Mouse (Mus musculus) embryonic facial prominence, embryonic 12.5 days (tissue): ENCODE data around the gene Ift22. TPM values are rescaled to one million over a fixed set of nuclear protein-coding genes. Genes with fewer than 3 reads are reported as not detected.

Experiments
- ATAC-seq: fragments of 200-750 bp; cut with Nextera tagmentation; 2 replicates; pipeline ENCODE4 v1.8.0; 2017; ENCODE audit not compliant: insufficient number of reproducible peaks, insufficient read depth, low FRiP score, low TSS enrichment
- H3K27ac ChIP-seq: fragments of 300-500 bp; sonication (generic); 2 replicates; pipeline ENCODE4 v1.5.1; 2016; ENCODE audit warnings: mild to moderate bottlenecking
- H3K27me3 ChIP-seq: fragments of 300-500 bp; sonication (generic); 2 replicates; pipeline ENCODE4 v1.6.1; 2016; ENCODE audit warnings: mild to moderate bottlenecking, moderate library complexity
- H3K36me3 ChIP-seq: fragments of 300-500 bp; sonication (generic); 2 replicates; pipeline ENCODE4 v1.6.1; 2016; ENCODE audit warnings: mild to moderate bottlenecking
- H3K4me1 ChIP-seq: fragments of 300-500 bp; sonication (generic); 2 replicates; pipeline ENCODE4 v1.6.1; 2016
- H3K4me2 ChIP-seq: fragments of 300-500 bp; sonication (generic); replicated peaks from 2 replicates; pipeline ENCODE4 v1.6.1; 2016; ENCODE audit warnings: mild to moderate bottlenecking, moderate library complexity
- H3K4me3 ChIP-seq: fragments of 300-500 bp; sonication (generic); 2 replicates; pipeline ENCODE4 v1.5.1; 2016; ENCODE audit warnings: mild to moderate bottlenecking
- H3K9ac ChIP-seq: fragments of 300-500 bp; sonication (generic); 2 replicates; pipeline ENCODE4 v1.6.1; 2016; ENCODE audit warnings: mild to moderate bottlenecking, moderate library complexity
- H3K9me3 ChIP-seq: fragments of 300-500 bp; sonication (generic); 2 replicates; pipeline ENCODE4 v1.6.1; 2016; ENCODE audit warnings: mild to moderate bottlenecking, moderate library complexity
- WGBS: fragments of 180-500 bp; shearing (Covaris S2); methylation state at CpG from one replicate; pipeline ENCODE4 v1.1.7; 2016; 5-methylcytosine and 5-hydroxymethylcytosine counted together
- polyA plus RNA-seq: library from polyadenylated mRNA; unstranded; fragments of >200 nt; fragmentation: Nextera tagmentation; extraction: Ambion mirVana; gene quantifications from 2 replicates; pipeline ENCODE4 v1.2.1, GENCODE M21; 2016

Gene Ift22
- polyA plus RNA-seq, 1 experiment from 2014 or later, result 70.2 TPM

DNA sequence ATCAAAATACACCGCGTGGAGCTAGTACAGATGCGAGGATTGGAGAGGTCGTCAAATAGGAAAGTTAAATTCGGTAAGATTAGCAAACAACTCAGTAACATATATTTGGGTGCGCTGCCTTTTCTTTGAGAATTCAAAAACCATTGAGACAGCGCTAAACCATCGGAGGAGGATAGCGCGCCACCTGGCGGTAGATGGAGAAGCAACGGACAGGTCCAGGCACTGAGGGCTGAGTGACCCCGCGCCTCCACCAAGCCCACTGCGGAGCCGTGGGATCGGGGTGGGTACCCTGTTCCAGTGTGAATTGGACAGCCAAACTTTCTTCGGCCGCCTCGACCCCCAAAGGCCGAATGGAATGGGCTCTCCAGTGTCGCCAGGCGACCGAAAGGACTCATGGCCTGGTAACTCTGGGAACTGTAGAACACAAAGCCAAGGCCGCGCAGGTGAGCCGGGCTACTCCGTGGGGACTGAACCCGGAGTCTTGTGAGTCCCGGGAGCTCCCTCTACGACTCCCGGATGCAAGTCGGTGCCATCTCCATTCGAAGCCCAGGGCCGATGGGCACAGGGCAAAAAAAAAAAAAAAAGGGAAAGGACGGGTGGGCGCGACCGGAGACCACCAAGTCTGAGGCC is 26.5 kb upstream of the Ift22 start:
- no peak; the same call in 1 of the 2 replicates for ATAC-seq

DNA sequence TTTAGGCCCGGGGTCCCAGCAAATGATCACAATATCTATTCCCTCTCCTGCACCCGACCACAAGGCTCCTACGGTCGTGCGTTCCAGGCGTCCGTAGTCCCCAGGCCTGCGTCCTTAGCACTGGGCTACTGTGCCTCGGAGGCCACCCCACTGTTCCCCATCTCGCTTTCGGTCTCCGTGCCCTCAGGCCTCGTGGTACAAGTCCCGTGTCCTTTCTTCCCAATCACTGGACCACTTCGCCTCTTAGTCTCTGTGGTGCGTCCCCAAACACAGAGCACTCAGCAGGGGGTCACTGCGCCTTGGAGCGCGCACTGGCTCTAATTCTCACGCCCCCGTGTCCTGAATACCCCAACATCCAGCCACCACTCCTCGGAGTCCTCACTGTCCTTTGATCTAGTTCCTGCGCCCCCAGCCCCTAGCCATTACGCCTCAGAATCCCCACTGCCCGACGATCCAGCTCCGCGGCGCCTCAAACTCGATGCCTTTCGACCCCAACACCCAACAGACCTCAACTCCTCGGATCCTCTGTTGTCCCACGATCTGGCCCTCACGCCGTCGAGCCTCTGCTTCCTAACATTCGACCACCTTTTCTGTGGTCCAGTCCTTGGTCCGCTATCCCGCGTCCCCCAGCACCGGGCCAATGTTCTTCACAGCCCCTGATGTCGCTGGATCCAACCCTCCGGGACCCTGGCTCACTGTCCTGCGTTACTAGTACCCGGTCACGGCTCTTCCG is 25.7 kb upstream of the Ift22 start:
- no peak for ATAC-seq
- Histone ChIP-seq H3K9me3 (no peaks in the 10 kb centered on the region), H3K27ac (peak overlapping the region; percentile 95), H3K4me3 (peak overlapping the region; percentile 85), H3K9ac (peak overlapping the region; percentile 96), H3K36me3 (peaks cover 20% of the 10 kb centered on the region), H3K4me1 (peaks cover 28% of the 10 kb centered on the region), H3K4me2 (peak overlapping the region; percentile 48), H3K27me3 (no peaks in the 10 kb centered on the region)
- 1% methylated on average over 47 of the region's 47 CpGs for WGBS

More for the DNA sequence above, 26.5 kb upstream of the Ift22 start:
- WGBS, result 1% methylated on average over 39 of the region's 39 CpGs
- H3K4me3 ChIP-seq, result peak overlapping the region; percentile 85
- peaks cover 20% of the 10 kb centered on the region for H3K4me1 ChIP-seq
- peak overlapping the region; percentile 95 for H3K27ac ChIP-seq
- peaks cover 27% of the 10 kb centered on the region for H3K36me3 ChIP-seq
- peak overlapping the region; percentile 48 for H3K4me2 ChIP-seq
- no peaks in the 10 kb centered on the region for H3K9me3 ChIP-seq
- H3K9ac ChIP-seq, result peak overlapping the region; percentile 96
- no peaks in the 10 kb centered on the region for H3K27me3 ChIP-seq

DNA sequence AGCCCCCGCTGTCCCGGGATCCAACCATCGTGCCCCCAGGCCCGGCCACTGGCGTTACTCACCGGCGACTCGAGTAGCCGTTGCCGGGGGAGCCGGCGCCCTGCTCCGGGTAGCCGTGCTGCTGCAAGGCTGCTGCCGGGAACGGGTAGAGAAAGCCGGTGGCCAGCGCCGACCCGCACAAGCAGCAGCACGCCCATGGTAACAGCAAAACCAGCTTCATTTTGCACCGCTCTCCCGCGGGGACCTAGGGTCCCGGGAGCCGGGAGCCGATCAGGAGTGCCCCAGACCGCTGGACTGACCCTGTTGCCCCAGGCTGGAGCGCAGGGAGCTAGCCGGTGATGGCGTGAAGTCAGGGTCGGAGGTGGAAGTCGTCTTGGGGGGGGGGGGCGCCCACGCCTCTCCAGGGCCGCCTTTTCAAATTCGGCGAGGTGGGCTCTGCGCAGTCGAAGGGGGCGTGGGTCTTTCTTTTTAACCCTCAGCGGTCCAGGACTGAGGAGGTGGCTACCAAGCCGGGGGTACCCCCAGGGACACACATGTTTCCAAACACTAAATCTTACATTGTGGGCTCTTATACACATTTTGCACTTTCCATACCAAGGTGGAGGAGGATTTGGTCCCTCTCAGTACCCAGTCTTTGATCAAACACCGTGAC is 25.0 kb upstream of the Ift22 start, which contains the start of gene Col26a1:
Col26a1 (minus strand) TSS at position 422 of the 652 bp plus-strand sequence.
- WGBS, result under 1% methylated on average over 44 of the region's 44 CpGs
- Histone ChIP-seq H3K4me2 (peak within 1 kb of the TSS; percentile 48), H3K27me3 (no peaks in the 10 kb centered on the region), H3K36me3 (peaks cover 14% of the 10 kb centered on the region), H3K4me1 (peaks cover 33% of the 10 kb centered on the region), H3K27ac (peak within 1 kb of the TSS; percentile 95), H3K9ac (peak within 1 kb of the TSS; percentile 96), H3K4me3 (peak within 1 kb of the TSS; percentile 85), H3K9me3 (no peaks in the 10 kb centered on the region)
- peak; percentile 30; the same call in 1 of the 2 replicates for ATAC-seq

DNA sequence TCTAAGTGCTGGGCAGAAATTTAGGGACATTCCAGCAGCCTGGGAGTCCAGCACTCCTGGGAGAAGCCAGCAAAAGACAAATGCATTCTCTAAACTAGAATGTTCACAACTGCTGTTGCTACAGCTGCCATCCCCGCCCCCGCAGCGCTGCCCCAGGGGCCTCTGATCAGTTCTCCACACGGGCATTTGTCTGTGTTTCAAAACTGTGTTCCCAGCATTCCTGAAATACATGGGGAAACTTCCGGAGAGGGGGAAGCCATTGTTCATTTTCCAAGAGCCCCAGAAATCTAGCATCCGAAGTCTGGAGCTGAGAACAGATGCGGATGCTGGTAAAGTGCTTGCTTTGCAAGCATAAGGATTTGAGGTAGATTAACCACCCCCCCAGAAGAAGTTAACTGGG is 21.0 kb upstream of the Ift22 start:
- no peaks in the 10 kb centered on the region for H3K27me3 ChIP-seq
- no peaks in the 10 kb centered on the region for H3K36me3 ChIP-seq
- WGBS, result 23% methylated on average over 7 of the region's 7 CpGs
- peak overlapping the region; percentile 80 for H3K27ac ChIP-seq
- ATAC-seq, result no peak
- peaks cover 29% of the 10 kb centered on the region for H3K4me1 ChIP-seq
- no peak overlapping the region for H3K4me2 ChIP-seq
- no peak overlapping the region for H3K9ac ChIP-seq
- H3K9me3 ChIP-seq, result no peaks in the 10 kb centered on the region
- no peak overlapping the region for H3K4me3 ChIP-seq

DNA sequence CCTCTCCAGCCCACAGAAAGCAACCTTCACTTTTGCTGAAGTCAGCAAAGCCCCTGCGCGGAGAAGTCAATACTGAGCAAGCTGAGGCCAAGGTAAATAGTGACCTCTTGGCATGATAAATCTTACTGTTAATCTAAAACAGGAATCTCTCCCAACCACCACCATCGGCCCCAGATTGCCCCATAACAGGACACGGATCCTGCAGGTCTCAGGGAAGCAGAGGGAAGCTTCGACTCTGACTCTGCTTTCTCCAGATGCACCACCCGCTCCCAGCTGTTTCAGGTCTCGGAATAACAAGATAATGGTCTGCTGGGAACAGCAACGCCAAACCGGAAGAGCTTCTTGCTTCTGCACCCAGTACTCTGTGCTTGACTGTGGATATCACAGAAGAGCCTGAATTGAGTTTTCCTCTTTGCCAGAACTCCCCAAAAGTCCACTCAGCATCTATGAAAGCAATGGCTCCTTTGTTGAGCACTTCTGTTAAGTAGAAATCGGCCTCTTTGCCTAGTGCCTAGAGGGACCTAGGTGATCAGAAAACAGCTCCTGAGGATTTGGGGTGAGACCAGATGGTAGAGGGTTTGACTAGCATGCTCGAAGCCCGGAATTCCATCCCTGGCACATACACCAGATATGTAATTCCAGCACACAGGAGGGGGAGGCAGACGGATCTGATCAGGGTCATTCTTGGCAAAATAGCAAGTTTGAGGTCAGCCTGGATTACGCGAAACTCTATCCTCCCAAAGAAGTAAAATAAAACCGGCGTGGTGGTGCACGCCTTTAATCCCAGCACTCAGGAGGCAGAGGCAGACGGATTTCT is 19.2 kb upstream of the Ift22 start:
- H3K4me1 ChIP-seq, result peaks cover 22% of the 10 kb centered on the region
- no peaks in the 10 kb centered on the region for H3K9me3 ChIP-seq
- H3K4me2 ChIP-seq, result peak overlapping the region; percentile 9; the same call in 1 of the 2 replicates
- H3K4me3 ChIP-seq, result no peak overlapping the region
- 34% methylated on average over 19 of the region's 19 CpGs for WGBS
- H3K27ac ChIP-seq, result peak overlapping the region; percentile 83
- 0 out of 2 replicates have a peak, but pooled peaks have one; percentile 41 for ATAC-seq
- no peaks in the 10 kb centered on the region for H3K36me3 ChIP-seq
- no peaks in the 10 kb centered on the region for H3K27me3 ChIP-seq
- no peak overlapping the region for H3K9ac ChIP-seq

DNA sequence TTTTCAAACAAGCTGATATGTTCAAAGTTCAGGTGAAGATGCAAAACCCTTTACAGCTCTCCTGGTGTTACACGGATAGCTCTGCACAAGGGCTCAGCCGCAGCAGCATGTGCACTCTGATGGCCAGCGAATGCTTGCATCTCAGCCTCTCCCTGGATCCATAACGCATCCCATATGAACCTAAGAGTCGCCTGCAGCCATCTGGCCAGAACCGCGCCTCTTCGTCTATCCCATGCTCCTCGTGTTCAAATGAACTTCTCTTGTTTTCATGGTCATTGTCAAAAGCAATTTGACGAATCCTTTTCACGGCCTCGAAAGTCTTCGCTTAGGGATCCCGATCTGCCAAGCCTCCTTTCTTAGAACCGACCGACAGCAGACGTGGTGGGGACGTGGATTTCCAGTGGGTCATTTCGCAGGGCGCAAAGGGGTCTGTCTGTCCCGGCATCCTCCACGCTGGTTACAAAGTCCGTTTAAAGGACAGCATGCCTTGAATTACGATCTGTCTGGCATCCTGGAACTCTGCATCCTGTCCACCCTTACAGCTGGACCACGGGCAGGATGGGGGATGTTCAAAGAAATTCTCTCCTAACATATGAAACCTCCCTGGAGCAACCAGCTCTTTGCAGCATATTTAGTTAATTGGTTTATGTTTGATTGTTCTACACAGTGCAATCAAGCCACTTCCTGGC is 13.0 kb upstream of the Ift22 start:
- ATAC-seq, result peak; percentile 38; the same call in 1 of the 2 replicates
- peaks cover 7% of the 10 kb centered on the region; the same call in 1 of the 2 replicates for H3K4me1 ChIP-seq
- H3K4me3 ChIP-seq, result no peak overlapping the region
- no peaks in the 10 kb centered on the region for H3K9me3 ChIP-seq
- no peaks in the 10 kb centered on the region for H3K27me3 ChIP-seq
- peak overlapping the region; percentile 82 for H3K27ac ChIP-seq
- 33% methylated on average over 25 of the region's 25 CpGs for WGBS
- H3K36me3 ChIP-seq, result no peaks in the 10 kb centered on the region
- H3K9ac ChIP-seq, result no peak overlapping the region
- H3K4me2 ChIP-seq, result peak overlapping the region; percentile 36

DNA sequence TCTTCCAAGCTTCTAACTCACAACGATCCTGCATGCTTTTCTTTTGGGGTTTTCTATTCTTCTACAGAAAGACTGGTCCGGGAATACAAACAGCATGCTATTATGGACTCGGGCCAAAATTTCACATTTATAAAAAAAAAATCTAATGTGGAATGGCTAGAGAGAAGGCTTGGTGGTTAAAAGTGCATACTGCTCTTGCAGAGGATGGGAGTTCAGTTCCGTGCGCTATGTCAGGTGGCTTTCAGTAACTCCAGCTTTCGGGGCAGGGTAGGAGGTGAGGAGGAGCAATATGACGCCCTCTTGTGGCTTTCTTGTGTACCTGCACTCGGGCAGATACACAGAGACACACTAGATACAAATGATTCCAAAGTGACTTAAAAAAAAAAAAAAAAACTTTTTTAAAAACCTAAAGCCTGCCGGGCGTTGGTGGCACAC is 12.4 kb upstream of the Ift22 start:
- H3K4me1 ChIP-seq, result peaks cover 12% of the 10 kb centered on the region; the same call in 1 of the 2 replicates
- no peaks in the 10 kb centered on the region for H3K9me3 ChIP-seq
- no peak overlapping the region for H3K4me3 ChIP-seq
- peak overlapping the region; percentile 36 for H3K4me2 ChIP-seq
- no peaks in the 10 kb centered on the region for H3K27me3 ChIP-seq
- ATAC-seq, result peak; percentile 59; the same call in 1 of the 2 replicates
- no peaks in the 10 kb centered on the region for H3K36me3 ChIP-seq
- no peak overlapping the region for H3K9ac ChIP-seq
- 43% methylated on average over 10 of the region's 10 CpGs for WGBS
- H3K27ac ChIP-seq, result peak overlapping the region; percentile 82

DNA sequence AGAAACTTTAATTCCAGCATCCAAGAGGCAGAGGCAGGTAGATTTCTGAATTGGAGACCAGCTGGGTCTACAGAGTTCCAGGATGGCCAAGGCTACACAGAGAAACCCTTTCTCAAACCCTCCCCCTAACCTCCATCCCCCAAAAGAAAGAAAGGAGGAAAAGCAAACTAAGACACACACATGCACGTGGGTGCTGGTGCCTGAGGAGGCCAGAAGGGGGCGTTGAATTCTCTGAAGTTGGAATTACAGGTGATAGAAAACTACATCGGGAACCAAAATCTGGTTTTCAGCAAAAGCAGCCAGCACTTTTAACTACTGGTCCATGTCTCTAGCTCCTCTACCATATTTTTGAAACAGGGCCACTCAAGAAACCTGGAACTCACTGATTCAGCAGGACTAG is 3.3 kb upstream of the Ift22 start:
- no peak overlapping the region for H3K9ac ChIP-seq
- H3K9me3 ChIP-seq, result no peaks in the 10 kb centered on the region
- H3K27ac ChIP-seq, result no peak overlapping the region
- H3K4me3 ChIP-seq, result no peak overlapping the region
- 59% methylated on average over 3 of the region's 3 CpGs for WGBS
- H3K4me1 ChIP-seq, result peaks cover 20% of the 10 kb centered on the region
- no peak for ATAC-seq
- no peak overlapping the region for H3K4me2 ChIP-seq
- H3K36me3 ChIP-seq, result no peaks in the 10 kb centered on the region
- H3K27me3 ChIP-seq, result no peaks in the 10 kb centered on the region

DNA sequence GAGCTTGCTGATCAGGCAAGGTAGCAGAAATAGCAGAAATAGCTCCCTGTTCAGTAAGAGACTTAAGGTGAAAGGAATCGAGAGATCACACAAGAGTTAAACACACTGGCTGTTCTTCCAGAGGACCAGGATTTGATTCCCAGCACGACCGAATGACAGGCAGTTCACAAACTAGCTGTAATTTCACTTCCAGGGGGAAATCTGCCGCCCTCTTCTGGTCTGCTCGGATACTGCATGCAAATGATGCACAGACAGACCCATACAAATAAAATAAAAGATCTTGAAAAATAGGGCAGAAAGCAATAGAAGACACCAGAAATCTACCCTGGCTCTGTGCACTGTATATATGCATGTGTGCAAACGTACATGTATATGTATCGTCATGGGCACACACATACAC is 2.3 kb upstream of the Ift22 start:
- Histone ChIP-seq H3K36me3 (no peaks in the 10 kb centered on the region), H3K27me3 (no peaks in the 10 kb centered on the region), H3K9ac (no peak overlapping the region), H3K4me2 (no peak overlapping the region), H3K4me1 (peaks cover 11% of the 10 kb centered on the region), H3K9me3 (no peaks in the 10 kb centered on the region), H3K27ac (no peak overlapping the region), H3K4me3 (no peak overlapping the region)
- ATAC-seq, result no peak
- 56% methylated on average over 7 of the region's 7 CpGs for WGBS

DNA sequence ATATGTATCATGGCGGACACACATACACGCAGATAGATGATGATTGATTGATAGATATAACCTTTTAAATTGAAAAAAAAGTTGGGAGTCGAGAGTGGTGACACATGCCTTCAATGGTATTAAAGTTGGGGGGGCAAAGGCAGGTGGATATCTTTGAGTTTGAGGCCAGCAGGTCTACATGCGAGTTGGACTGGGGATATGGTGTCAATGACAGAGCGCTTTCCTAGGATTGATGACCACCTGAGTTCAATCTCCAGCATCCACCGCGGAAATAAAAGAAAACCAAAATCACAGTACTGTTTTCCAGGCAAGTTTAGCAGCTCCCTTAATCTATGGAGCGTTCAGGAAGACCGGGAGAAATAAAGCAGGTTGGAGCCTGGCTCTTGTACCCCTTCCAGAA is 363 bp upstream of the Ift22 start:
- no peaks in the 10 kb centered on the region for H3K27me3 ChIP-seq
- peak overlapping the region; percentile 69 for H3K4me3 ChIP-seq
- 42% methylated on average over 9 of the region's 9 CpGs for WGBS
- no peak for ATAC-seq
- H3K36me3 ChIP-seq, result peaks cover 11% of the 10 kb centered on the region
- no peak overlapping the region for H3K9ac ChIP-seq
- no peaks in the 10 kb centered on the region for H3K9me3 ChIP-seq
- H3K4me2 ChIP-seq, result peak overlapping the region; percentile 61
- peaks cover 11% of the 10 kb centered on the region for H3K4me1 ChIP-seq
- H3K27ac ChIP-seq, result no peak overlapping the region
